Mouse (Mus musculus) kidney, adult 18-20 months (tissue): Measurements from ENCODE around the gene Alox5ap.

ENCODE experiments used
- DNase-seq: peaks from one replicate; pipeline ENCODE4 v3.0.0; 2021

Alox5ap gene

DNA sequence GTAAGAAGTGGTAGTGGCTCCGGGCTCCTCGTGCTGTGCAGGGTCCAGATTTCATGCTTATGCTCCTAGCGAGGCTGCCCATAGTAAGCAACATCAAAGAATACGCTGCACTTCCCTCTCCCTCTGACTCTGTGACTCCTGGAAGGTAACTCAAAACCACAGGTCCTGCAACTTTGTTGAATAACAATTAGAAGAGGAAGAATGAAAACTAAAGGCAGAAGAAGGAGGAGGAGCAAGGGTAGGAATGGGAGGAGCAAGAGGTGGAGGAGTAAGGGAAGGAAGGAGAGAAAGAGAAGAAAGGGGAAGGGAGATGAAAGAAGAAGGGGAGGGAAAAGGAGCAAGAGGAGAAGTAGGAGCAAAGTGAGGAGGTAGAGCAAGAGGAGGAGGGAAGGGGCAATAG is at the start of gene Alox5ap:
TSS of gene Alox5ap (plus strand) at position 363 of the 400 bp plus-strand sequence.
- DNase-seq: no peak

DNA sequence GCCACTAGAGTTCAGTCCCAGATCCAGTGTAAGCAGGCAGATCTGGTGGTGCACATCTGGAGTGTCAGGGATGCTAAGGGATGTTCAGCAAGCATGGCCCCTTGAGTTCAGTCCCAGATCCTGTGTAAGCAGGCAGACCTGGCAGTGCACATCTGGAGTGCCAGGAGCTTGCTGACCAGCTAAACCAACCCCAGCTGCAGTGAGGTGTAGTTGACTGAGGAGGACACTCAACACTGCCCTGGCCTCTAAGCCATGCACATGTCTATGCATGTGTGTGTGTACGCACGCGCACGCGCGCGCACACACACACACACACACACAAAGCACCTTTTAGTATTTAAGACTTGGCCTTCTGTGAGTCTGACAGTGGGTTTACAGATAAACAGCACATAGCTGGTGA is 49.0 kb upstream of the Alox5ap start:
- no peak for DNase-seq

DNA sequence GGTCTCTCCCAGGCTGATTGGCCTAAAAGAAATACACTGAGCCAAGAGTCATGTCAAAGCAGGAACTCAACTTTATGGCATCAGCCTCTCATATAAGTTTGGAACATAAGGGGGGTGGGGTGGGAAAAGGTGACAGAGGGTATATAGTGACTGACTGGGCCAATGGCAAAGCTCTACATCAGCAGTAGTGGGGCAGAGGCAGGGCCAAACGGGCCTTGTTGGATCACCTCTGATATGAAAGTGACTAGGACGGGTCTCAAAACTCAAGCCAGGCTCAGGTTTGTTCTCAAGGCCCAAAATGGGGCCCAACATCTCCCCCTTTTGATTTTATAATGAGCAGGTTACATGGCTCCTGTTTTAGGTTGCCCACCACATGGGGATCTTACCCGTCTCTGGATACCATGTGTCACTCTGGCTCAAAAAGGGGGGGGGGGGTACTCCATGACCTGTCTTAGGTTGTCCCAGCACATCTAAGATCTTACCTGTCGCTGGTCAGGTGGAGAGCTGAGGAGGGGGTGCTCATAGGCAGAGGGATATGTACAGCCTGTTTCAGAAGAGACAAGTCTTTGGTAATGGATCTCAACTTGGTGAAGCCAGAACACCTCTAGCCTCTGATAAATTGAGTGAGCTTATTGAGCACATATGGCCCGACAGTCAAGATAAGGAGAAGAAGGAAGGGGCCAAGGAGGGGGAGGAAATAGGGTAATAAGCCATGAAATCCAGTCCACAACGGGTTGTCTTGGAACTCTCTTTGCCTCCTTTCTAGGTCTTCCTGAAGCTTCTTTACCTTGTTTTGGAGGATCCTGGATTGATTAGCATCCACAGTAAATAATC is 46.8 kb upstream of the Alox5ap start:
- no peak for DNase-seq

DNA sequence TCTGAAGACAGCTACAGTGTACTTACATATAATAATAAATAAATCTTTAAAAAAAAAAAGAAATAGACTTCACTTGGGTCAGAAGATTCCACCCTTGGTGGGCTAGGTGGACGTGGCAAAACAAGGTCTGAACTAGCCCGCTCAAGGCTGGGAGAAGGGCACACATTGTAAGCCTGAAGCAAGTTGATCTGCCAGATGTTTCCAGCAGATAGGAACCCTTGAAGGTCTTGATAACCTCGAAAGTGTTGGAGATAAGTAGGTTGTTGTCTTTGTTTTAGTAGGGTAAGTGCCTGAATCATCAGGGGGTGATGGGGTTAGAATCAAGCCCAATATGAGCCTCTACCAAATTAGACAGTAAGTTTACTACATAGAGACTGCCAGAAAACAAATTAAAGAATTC is 45.1 kb upstream of the Alox5ap start:
- no peak for DNase-seq

DNA sequence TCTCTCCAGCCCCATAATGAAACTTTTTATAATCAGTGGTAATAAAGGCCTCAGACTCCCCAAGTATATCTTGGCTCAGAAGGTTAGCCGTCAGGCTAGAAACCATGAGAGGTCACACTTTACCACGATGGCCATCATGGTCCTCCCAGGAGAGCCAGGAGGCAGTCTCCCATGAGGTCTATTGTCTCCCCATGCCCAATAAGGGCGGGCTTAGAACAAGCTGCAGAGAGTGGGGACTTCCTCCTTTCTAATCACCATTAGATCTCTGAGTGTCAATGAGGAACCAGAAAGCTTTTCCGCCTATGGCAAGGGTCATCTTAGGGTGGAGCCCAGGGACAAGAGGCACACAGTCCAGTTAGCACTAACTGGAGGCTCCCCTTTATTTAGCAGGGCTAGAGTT is 43.2 kb upstream of the Alox5ap start:
- no peak for DNase-seq

DNA sequence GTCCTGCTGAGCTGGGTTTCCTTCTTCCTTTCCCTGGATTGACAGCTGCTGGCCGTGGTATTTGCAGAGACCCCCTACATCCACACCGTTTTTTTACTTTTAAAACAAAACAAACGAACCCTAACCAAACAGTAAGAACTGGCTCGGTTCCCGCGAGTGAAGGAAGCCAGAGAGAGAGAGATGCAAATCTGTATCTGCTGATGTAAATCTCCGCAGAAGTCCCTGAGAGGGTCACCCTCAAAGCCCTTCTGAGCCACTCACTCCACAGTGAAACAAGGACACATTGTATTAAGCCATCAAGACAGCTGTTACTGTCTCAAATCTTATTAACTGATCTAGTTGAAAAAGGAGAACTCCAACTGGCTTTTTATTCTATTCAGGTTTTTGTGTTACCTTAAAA is 39.9 kb upstream of the Alox5ap start:
- DNase-seq: no peak

DNA sequence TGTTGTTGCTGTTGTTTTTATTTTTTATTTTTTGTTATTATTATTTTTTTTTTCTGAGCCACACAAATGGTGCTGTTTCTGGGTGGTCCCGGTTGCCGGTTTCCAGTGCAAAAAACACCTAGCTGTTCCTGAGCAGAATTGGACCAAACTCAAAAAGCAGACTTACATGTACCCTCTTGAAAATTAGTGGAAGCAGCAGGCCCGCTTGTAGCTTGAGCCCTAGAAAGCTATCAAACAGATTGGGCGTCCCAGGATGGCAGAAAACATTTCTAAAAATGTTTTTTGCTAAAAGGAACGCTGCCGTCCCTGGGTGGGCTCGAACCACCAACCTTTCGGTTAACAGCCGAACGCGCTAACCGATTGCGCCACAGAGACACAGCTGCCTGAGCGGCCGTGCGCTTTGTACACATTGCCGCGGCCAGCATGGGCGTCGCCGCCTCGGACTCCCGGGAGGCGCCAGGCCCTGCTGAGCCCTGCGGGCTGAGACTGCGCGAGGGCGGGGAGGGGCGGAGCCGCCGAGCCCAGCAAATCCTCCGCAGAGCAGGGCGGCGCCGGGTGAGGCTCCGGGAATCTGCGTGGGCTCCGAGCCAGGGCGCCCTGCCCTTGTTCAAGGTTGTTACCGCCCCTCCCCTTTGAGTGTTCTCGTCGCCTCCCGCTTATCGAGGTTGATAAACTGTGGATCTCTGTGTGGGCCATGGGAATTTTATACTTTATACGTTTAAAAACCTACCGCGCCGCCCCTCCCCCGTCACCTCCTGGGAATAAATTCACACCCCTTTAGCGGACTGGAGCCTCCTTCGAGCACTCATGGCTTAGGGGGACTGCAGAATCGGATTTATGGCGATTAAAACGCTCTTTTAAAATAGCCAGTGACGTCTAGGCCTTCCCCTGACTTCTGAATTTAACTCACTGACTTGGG is 35.6 kb upstream of the Alox5ap start:
- peak; percentile 100 for DNase-seq

DNA sequence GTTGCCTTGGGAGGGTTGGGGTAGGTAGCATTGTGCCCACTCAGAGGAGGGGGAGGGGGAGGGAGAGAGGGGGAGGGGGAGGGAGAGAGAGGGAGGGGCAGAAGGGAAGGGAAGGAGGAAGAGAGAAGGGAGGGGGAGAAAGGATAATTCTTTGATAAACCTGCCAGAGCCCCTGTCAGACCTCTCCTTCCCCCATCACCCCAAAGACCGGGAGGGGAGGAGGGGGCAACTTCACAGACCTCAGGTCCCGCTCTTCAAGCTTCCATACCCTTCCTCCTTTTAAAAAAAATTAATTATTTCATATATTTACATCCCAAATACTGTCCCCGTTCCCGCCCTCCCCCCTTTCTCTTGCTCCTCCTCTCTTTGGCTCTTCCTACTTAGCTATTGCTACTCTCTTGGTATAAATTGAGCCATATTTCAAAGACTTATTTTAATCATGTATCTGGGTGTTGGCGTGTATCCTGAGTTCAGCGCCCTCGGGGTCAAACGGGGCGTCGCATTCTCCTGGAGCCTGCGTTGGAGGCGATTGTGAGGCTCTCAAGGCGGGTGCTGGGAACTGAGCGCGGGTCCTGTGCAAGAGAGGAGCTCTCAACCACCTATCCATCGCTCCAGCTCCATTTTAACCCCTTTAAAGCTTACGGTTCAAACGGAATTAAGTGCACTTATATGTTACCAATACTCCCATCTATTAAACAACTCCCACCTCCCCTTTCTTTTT is 34.8 kb upstream of the Alox5ap start:
- DNase-seq: no peak

DNA sequence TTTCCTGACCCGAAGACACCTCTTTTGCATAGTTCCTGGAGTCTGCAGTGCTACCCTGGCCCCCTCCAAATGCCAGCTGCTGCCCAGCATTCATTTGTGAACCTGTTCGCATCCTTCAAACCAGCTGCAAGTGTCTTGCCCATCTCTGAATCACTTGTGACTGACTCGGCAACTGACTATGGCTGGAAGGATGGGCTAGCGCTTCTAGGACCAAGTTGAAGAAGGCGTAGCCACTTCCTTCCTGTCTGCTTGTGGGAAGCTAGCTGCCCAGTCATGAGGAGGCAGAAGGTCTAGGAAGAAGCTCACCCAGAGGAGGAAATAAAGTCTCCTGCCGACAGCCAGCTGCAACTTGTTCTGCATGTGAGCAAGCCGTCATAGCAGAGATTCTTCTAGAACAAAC is 29.6 kb upstream of the Alox5ap start:
- DNase-seq: no peak

DNA sequence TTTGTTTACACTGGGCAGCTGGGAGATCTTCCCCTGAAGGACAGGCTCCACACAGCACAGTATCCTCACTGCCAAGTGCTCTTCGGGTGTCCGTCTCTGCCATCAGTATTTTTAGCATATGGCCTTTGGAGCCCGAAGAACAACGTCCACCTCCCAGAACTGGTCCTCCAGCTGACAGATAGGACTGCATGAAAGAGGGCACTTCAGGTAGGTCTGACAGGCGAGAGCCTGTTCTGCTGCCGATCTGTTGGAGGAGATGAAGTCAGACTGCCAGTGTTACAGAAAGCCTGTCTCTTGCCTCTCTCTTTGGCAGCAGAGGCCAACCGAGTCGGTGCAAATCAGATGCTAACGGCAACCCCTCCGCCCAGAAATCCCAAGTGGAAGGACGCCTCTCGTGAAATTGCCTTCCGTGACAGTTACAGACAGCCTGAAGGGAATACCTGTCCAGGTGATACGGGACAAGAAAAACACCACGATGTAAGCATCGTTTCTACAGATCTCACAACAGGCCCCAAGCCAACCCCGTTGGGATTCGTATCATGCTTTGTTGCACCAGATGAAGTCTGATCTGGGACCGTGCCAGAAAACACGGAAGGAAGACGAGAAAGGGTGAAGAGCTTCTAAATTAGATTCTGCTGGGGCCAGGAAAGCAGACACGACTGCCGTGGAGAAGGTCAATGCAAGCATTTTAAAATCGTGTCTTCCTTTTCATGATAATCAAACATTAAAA is 27.2 kb upstream of the Alox5ap start:
- DNase-seq: no peak

DNA sequence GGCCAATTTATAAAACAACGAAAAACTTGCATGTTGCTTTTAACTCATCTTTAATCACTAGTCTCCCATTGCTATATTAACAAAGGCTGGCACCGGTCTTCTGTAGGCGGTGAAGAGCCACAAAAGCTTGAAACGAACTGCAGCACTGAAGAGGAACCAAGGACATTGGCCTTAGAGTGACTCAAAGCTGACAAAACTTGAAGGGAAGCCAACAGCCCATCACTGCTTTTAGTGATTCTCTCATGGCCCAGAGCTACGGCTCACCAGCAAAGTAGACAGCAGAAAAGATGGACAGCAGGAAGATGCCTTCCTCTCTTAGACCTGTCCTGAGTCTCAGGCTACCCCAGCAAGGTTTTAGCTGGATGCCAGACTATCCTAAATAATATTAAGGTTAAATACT is 22.1 kb upstream of the Alox5ap start:
- no peak for DNase-seq

DNA sequence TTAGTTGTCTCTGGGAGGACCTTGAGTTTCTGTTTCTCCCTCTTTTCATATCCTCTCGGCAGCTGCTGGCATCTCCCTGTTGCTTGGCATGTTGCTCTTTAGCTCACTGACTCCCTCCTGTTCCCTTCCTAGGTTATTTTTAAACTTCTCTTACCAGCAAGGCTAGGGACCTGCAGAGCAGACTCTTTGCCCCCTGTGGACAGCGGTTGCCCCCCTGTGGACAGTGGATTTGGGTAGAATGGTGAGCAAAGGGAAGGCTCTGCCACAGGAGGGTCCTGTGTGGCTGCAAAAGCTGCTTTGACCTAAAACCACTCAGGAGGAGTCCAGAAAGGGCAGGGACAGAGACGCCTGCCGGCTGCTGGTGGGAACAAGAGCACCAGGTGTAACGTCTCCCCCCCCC is 21.5 kb upstream of the Alox5ap start:
- DNase-seq: no peak

DNA sequence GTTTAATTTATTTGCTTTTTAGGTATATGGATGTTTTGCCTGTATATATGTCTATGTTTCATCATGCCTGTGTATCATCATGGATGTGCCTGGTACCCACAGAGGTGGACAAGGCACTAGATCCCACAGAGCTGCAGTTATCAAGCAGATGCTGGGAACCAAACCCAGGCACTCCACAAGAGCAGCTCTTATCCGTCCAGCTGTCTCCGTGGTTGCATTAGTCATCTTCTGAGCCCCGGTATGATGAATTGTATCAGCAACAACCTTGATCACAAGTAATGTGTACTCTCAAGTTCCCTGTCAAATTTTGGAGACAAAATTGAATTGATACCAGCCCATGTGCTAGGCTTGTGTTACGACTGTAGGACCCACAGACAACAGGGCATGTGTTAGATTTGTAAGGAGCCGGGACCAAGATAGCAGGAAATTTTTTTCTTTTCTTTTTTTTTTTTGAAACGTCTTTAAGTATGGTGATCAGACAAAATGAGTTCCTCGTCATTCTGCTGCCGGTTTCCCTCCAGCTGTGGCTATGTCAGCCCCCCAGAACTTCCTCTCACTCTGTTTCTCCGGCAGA is 19.1 kb upstream of the Alox5ap start:
- no peak for DNase-seq

DNA sequence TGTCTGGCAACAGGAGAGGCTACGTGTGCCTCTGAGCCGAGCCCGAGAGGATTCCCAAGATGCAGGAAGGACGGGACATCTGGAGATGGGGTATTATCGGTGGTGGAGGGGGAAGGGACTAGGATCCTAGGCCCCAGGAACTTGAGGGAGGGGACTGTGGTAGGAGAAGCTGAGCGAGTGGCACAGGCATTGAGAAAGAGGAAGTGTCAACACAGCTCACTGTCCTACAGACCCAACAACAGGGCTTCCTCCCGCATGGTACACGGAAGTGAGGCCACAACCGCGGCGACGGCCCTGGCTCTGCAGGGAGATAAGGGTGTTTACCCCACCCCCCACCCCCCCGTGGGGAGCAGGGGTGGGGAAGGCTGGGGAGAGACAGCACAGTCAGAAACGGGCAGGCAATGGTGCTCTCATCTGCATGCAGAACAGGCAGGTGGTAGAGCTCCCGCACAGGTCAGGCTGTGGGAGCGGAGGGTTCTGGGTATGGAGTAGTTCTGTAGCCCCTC is 18.5 kb upstream of the Alox5ap start:
- no peak for DNase-seq

DNA sequence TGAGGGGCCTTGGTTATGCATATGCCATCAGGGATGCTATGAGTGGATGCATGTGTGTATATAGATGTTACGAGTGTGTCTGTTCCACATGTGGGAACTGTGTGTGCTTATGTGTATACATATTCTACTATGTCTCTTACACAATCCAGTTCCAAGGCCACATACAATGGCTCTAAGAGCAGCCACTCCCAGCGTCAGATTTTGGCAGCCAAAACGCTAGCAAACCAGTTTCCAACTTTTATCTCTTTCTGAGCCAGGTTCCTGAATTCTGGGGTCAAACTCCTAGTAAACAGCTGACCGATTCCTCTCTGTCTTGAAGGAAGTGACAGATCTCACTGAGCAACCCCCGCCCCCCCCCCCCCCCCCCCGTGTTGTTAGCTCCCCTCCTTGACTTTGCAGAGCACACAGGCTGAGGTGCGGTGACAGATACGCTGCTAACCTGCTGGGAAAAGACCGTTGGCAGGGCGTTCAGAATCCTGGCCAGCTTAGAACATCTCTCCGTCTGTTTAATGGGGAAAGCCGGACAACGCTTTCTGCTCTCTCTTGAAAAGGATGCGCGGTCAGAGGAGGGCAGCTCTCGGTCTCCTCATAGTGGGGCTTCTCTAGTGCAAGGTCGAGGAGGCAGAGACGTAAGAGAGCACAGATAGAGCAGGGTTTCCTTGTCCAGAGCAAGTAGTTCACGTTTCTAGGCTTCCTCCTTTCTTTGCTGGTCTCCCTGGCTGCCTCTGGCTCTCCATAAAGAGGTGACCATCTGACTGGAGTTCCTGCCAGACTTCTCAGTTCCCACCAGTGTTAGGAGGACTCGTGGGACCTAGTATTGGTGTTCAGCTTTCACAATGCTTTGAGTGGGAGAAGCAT is 17.3 kb upstream of the Alox5ap start:
- no peak for DNase-seq

DNA sequence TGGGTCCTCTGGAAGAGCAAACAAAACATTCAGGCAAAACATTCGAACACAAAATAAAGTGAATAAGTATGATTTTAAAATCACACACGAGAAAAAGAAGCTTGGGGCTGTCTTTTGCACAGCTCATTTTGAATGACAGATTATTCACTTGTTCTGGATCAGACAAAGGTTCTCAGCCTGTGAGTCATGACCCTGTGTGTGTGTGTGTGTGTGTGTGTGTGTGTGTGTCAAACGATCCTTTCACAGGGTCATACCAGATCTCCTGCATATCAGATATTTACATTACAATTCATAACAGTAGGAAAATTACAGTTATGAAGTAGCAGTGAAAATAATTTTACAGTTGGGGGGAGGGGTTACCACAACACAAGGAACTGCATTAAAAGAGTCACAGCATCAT is 12.3 kb upstream of the Alox5ap start:
- DNase-seq: no peak

DNA sequence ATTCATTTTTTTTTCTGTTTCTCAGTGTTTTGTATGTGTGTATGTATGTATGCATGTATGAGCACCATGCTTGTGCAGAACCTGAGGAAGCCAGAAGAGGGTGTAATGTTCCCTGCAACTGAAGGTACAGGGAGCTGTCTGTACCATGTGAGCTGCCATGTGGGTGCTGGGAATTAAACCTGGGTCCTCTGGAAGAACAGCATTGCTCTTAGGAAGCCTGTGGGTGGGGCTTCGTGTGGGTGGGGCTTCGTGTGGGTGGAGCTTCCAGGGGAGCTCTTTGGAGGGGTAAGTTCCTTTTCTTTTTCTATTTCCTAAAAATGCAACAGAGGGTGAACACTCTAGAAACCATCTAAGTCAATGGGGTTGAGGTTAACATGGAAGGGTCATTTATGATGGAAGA is 11.1 kb upstream of the Alox5ap start:
- DNase-seq: no peak

DNA sequence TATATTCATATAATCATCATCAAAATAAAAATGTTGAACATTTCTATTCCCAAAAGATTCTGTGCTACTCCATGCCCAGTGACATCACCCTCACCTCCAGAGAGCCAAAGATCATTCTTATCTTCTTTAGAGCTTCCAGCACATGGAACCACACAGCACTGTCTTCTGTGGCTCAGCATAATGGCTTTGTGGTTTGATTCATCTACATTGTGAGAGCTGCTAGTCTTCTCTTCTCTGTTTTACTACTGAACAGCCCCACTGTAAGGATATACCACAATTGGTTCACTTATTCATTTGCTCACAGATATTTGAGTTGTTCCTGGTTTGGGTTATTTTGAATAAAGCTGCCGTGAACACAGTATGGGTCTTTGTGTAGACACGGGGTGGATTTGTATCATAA is 9.0 kb upstream of the Alox5ap start:
- no peak for DNase-seq

DNA sequence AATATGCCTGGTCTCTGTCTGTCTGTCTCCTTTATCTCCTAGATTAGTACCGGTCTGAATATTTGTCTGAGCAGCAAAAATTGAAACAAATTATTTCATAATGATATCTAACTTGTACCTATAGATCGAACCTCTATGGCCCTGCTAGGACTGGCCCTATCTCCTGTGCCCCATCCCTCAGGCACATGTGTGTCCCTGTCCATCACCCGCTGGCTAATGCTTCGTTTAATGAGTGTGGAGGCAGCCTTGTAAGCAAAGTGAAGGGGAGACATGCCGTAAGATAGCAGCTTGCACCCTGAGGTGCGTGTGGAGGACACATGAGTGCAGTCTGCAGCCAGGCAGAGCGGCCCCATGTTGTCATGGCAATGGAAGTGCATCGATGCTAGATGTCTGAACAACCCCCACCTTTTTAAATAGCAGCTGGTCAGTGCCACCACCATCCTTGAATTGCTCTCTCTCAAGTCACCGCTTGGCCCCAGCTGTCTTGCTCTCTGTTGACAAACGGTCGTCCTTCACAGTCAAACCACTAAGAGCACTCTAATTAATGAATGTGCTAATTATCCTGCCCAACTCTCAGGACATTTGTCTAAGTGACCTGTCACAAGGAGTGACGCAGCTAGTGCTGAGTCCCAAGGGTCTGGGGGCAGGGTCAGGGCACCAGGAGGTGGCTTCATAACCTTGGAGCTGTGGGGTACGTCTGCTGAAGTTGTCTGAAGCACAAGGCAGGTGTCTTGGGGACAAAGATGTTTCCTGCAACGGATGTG is 6.9 kb upstream of the Alox5ap start:
- DNase-seq: no peak

DNA sequence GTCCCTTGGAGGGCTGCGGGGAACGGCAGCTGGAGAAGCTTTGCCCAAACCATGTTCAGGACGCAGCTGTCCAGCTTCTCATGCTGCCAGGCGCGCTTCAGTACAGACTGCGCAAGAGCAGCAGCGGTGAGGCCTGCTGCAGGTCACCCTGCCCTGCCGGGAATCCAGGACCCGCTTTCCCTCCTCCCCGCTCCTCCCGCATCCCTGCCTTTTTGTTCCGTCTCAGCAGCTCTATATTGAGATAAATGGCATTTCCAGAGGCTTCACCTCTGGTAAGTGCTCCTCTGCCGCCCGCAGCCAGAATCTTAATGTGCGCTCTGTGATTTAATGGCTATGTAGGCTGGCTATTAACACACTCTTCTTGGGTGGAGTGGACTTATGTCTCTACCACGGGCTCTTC is 5.5 kb upstream of the Alox5ap start:
- DNase-seq: no peak
